Mouse (Mus musculus): ENCODE measurements at regions not wholly inside any gene's neighbourhood (a gene's known extent, or its start where the extent isn't known, plus 50 kb on each side); places are given as distances from the start of the nearest gene placed in this dataset.

GRCm38 (mm10) chr2:12825902-12826301, 97.9 kb upstream of the Pter start:
- DNase-seq, result no peak

GRCm38 (mm10) chr2:12833579-12833978, 90.3 kb upstream of the Pter start:
- DNase-seq, result no peak

GRCm38 (mm10) chr2:12866543-12866942, 57.3 kb upstream of the Pter start:
- no peak for DNase-seq

- DNase-seq, result no peak
Observed at GRCm38 (mm10) chr2:12868772-12869171, 55.1 kb upstream of the Pter start.
